Mouse (Mus musculus) CH12.LX (cell line): ENCODE measurements at regions not wholly inside any gene's neighbourhood (a gene's known extent, or its start where the extent isn't known, plus 50 kb on each side); places are given as distances from the start of the nearest gene placed in this dataset.

Source experiments
- DNase-seq: peaks from one replicate; pipeline ENCODE4 v3.0.0-alpha.2; 2013; ENCODE audit errors: extremely low read depth
- H3K27ac ChIP-seq: 2 replicates; pipeline ENCODE4 v1.5.1; 2012; ENCODE audit warnings: low read depth, mild to moderate bottlenecking, control low read depth, moderate library complexity; ENCODE audit not compliant: insufficient read depth
- H3K27me3 ChIP-seq: replicated peaks from 2 replicates; pipeline ENCODE3; 2012; ENCODE audit warnings: inconsistent platforms
- H3K36me3 ChIP-seq, 2 experiments: replicated peaks in 1 of 2; 2 replicates each; pipeline versions ENCODE3 to v1.6.1; 2012; ENCODE audit warnings: inconsistent platforms in 1 of 2, low read length in 1 of 2, mild to moderate bottlenecking in 1 of 2, mixed read lengths in 1 of 2, moderate library complexity in 1 of 2; ENCODE audit not compliant: control insufficient read depth in 1 of 2, insufficient read depth in 1 of 2
- H3K4me1 ChIP-seq, 2 experiments: 2 replicates each; pipeline ENCODE4 v1.6.1; 2012; ENCODE audit warnings: inconsistent platforms in 1 of 2, moderate library complexity in 1 of 2; ENCODE audit not compliant: insufficient read depth in 2 of 2, control insufficient read depth in 1 of 2
- H3K4me2 ChIP-seq: 2 replicates; pipeline ENCODE4 v1.6.1; 2012; ENCODE audit warnings: low read depth, mild to moderate bottlenecking, control low read depth; ENCODE audit not compliant: poor library complexity, insufficient read depth, severe bottlenecking
- H3K4me3 ChIP-seq, 3 experiments: fragments of 150-350 bp in 1 of 3; sonication (generic) in 1 of 3; replicated peaks in 1 of 3; 2 replicates each; pipeline versions ENCODE3 to v1.5.1; 2011 to 2012; ENCODE audit warnings: low read depth in 2 of 3, low read length in 2 of 3, mild to moderate bottlenecking in 2 of 3, moderate library complexity in 2 of 3, control low read depth in 1 of 3, improper control_type of control experiment in 1 of 3, inconsistent platforms in 1 of 3, mixed read lengths in 1 of 3; ENCODE audit not compliant: poor library complexity in 1 of 3
- H3K79me2 ChIP-seq: replicated peaks from 2 replicates; pipeline ENCODE4 v1.6.1; 2012; ENCODE audit warnings: mild to moderate bottlenecking, moderate library complexity; ENCODE audit not compliant: control insufficient read depth, poor library complexity, insufficient read depth, severe bottlenecking; ENCODE audit errors: extremely low read depth
- H3K9ac ChIP-seq: 2 replicates; pipeline ENCODE4 v1.6.1; 2012; ENCODE audit warnings: low read depth, mild to moderate bottlenecking, control low read depth, moderate library complexity; ENCODE audit not compliant: insufficient read depth
- H3K9me3 ChIP-seq: replicated peaks from 2 replicates; pipeline ENCODE3; 2012; ENCODE audit warnings: low read length, inconsistent platforms, mixed read lengths
- CHD2 ChIP-seq: IDR thresholded peaks from 2 replicates; pipeline ENCODE4 v1.6.1; 2011; ENCODE audit warnings: low read length, improper control_type of control experiment
- ELF1 ChIP-seq: IDR thresholded peaks from 2 replicates; pipeline ENCODE4 v1.6.1; 2014; ENCODE audit warnings: low read depth, mild to moderate bottlenecking, inconsistent platforms, low read length, improper control_type of control experiment
- EP300 ChIP-seq: IDR thresholded peaks from 2 replicates; pipeline ENCODE4 v1.6.1; 2011; ENCODE audit warnings: low read length, improper control_type of control experiment
- ETS1 ChIP-seq: conservative IDR thresholded peaks from 2 replicates; pipeline ENCODE4 v1.6.1; 2012; ENCODE audit warnings: low read depth, mild to moderate bottlenecking, inconsistent platforms, low read length, improper control_type of control experiment, moderate library complexity
- HCFC1 ChIP-seq: IDR thresholded peaks from 2 replicates; pipeline ENCODE4 v1.6.1; 2012; ENCODE audit warnings: low read depth, mild to moderate bottlenecking, inconsistent platforms, low read length, improper control_type of control experiment
- JUN ChIP-seq: IDR thresholded peaks from 2 replicates; pipeline ENCODE4 v1.6.1; 2011; ENCODE audit warnings: low read depth, mild to moderate bottlenecking, low read length, improper control_type of control experiment, moderate library complexity; ENCODE audit not compliant: insufficient read depth
- MAFK ChIP-seq: IDR thresholded peaks from 2 replicates; pipeline ENCODE4 v1.6.1; 2011; ENCODE audit warnings: low read length, improper control_type of control experiment; ENCODE audit not compliant: insufficient replicate concordance
- MAX ChIP-seq: IDR thresholded peaks from 2 replicates; pipeline ENCODE4 v1.6.1; 2011; ENCODE audit warnings: low read length, improper control_type of control experiment
- MXI1 ChIP-seq: IDR thresholded peaks from 2 replicates; pipeline ENCODE4 v1.6.1; 2011; ENCODE audit warnings: mild to moderate bottlenecking, low read depth, low read length, improper control_type of control experiment
- MYC ChIP-seq: IDR thresholded peaks from 2 replicates; pipeline ENCODE4 v1.6.1; 2011; ENCODE audit warnings: low read depth, mild to moderate bottlenecking, improper control_type of control experiment, low read length
- NELFE ChIP-seq: IDR thresholded peaks from 2 replicates; pipeline ENCODE4 v1.6.1; 2011; ENCODE audit warnings: low read depth, low read length, improper control_type of control experiment
- PAX5 ChIP-seq: IDR thresholded peaks from 2 replicates; pipeline ENCODE4 v1.6.1; 2012; ENCODE audit warnings: low read length, inconsistent platforms, mixed read lengths
- POLR2A ChIP-seq: IDR thresholded peaks from 2 replicates; pipeline ENCODE4 v1.6.1; 2011; ENCODE audit warnings: low read depth, mild to moderate bottlenecking, improper control_type of control experiment, low read length
- RCOR1 ChIP-seq: conservative IDR thresholded peaks from 2 replicates; pipeline ENCODE4 v1.6.1; 2012; ENCODE audit warnings: low read depth, mild to moderate bottlenecking, inconsistent platforms, low read length, improper control_type of control experiment
- SIN3A ChIP-seq: IDR thresholded peaks from 2 replicates; pipeline ENCODE4 v1.6.1; 2012; ENCODE audit warnings: low read length, improper control_type of control experiment, inconsistent platforms
- TBP ChIP-seq: conservative IDR thresholded peaks from 2 replicates; pipeline ENCODE4 v1.6.1; 2011; ENCODE audit warnings: low read depth, low read length, improper control_type of control experiment
- TCF12 ChIP-seq: IDR thresholded peaks from 2 replicates; pipeline ENCODE4 v1.6.1; 2014; ENCODE audit warnings: low read depth, mild to moderate bottlenecking, inconsistent platforms, low read length, improper control_type of control experiment
- USF1 ChIP-seq: IDR thresholded peaks from 2 replicates; pipeline ENCODE4 v1.6.1; 2014; ENCODE audit warnings: low read depth, mild to moderate bottlenecking, inconsistent platforms, low read length, improper control_type of control experiment
- USF2 ChIP-seq: conservative IDR thresholded peaks from 2 replicates; pipeline ENCODE4 v1.6.1; 2011; ENCODE audit warnings: low read depth, low read length, improper control_type of control experiment
- ZC3H11A ChIP-seq: IDR thresholded peaks from 2 replicates; pipeline ENCODE4 v1.6.1; 2012; ENCODE audit warnings: low read depth, mild to moderate bottlenecking, inconsistent platforms, low read length, improper control_type of control experiment
- ZNF384 ChIP-seq: IDR thresholded peaks from 2 replicates; pipeline ENCODE4 v1.6.1; 2012; ENCODE audit warnings: low read depth, low read length, improper control_type of control experiment, inconsistent platforms
- dilution Hi-C: fragments of 300-500 bp; cut with MboI; formaldehyde crosslinking; loops from 2 replicates; pipeline ENCODE4 v1.14.3; 2020; ENCODE audit warnings: low sequenced_read_pairs; ENCODE audit not compliant: extremely low pct_unique_long_range_greater_than_20kb, extremely low pct_ligation_motif_present
- in situ Hi-C: fragments of 300-500 bp; cut with MboI; formaldehyde crosslinking; loops from 3 replicates; pipeline ENCODE4 v1.14.3; 2019; ENCODE audit warnings: low sequenced_read_pairs, low pct_ligation_motif_present, low pct_unique_long_range_greater_than_20kb, mixed read lengths

GRCm38 (mm10) chr1:80939372-80939771 is 137.4 kb upstream of the Nyap2 start:
- H3K9me3 ChIP-seq = no peaks in the 10 kb centered on the region
- H3K4me1 ChIP-seq = no peaks in the 10 kb centered on the region
- no peak overlapping the region for H3K4me2 ChIP-seq
- TF ChIP-seq ZC3H11A (no peak), POLR2A (no peak), MAX (no peak), USF2 (no peak), PAX5 (no peak), SIN3A (no peak), MAFK (no peak), ELF1 (no peak), TCF12 (no peak), ZNF384 (no peak), HCFC1 (no peak), USF1 (no peak), TBP (no peak), MXI1 (no peak), NELFE (no peak), EP300 (no peak), JUN (no peak), ETS1 (no peak), MYC (no peak), RCOR1 (no peak)
- H3K4me3 ChIP-seq = no peak overlapping the region
- no peaks in the 10 kb centered on the region for H3K36me3 ChIP-seq
- in situ Hi-C loops = no loop called here
- H3K27me3 ChIP-seq = no peaks in the 10 kb centered on the region
- dilution Hi-C loops = no loop called here
- DNase-seq = no peak
- H3K27ac ChIP-seq = no peak overlapping the region
- H3K9ac ChIP-seq = no peak overlapping the region
- H3K79me2 ChIP-seq = no peaks in the 10 kb centered on the region

GRCm38 (mm10) chr1:80899281-80899680 is 141.0 kb upstream of the Dock10 start:
- no peak for TF ChIP-seq CHD2
- in situ Hi-C loops (no loop called here), dilution Hi-C loops (no loop called here)
- H3K36me3 ChIP-seq = no peaks in the 10 kb centered on the region
- no peak overlapping the region for H3K9ac ChIP-seq
- no peak overlapping the region for H3K4me3 ChIP-seq
- H3K27me3 ChIP-seq = no peaks in the 10 kb centered on the region
- H3K79me2 ChIP-seq = no peaks in the 10 kb centered on the region
- no peaks in the 10 kb centered on the region for H3K9me3 ChIP-seq
- H3K27ac ChIP-seq = no peak overlapping the region
- H3K4me2 ChIP-seq = no peak overlapping the region
- no peak for DNase-seq
- H3K4me1 ChIP-seq = no peaks in the 10 kb centered on the region
